Mouse (Mus musculus): Measurements from ENCODE around the gene Serinc3.

Serinc3 gene

GRCm38 (mm10) chr2:163580069-163580945 is 64.6 kb downstream of the Serinc3 start:
- in situ Hi-C loops (cut with MboI; ENCODE audit: low pct_unique_long_range_greater_than_20kb in 1 of 2, low sequenced_read_pairs in 2 of 2, unreplicated experiment in 1 of 2) = no loop called here

- in situ Hi-C loops (cut with MboI; ENCODE audit: low pct_unique_long_range_greater_than_20kb in 1 of 2, low sequenced_read_pairs in 2 of 2, unreplicated experiment in 1 of 2) = no loop called here
Measured at GRCm38 (mm10) chr2:163577986-163578385, 66.9 kb downstream of the Serinc3 start.

- in situ Hi-C loops (cut with MboI; ENCODE audit: low pct_unique_long_range_greater_than_20kb in 1 of 2, low sequenced_read_pairs in 2 of 2, unreplicated experiment in 1 of 2) = no loop called here
Measured at GRCm38 (mm10) chr2:163575248-163575647, 69.7 kb downstream of the Serinc3 start.

- in situ Hi-C loops (cut with MboI; ENCODE audit: low pct_unique_long_range_greater_than_20kb in 1 of 2, low sequenced_read_pairs in 2 of 2, unreplicated experiment in 1 of 2) = no loop called here
Measured at GRCm38 (mm10) chr2:163574321-163574720, 70.6 kb downstream of the Serinc3 start.

Data from mouse embryonic stem cell (cell line).